Mouse (Mus musculus) CH12.LX (cell line): Measurements from ENCODE around the gene Lbp. TPM values are rescaled to one million over a fixed set of nuclear protein-coding genes. Genes with fewer than 3 reads are reported as not detected.

Experiments
- DNase-seq: peaks from one replicate; pipeline ENCODE4 v3.0.0-alpha.2; 2013; ENCODE audit errors: extremely low read depth
- H3K27ac ChIP-seq: 2 replicates; pipeline ENCODE4 v1.5.1; 2012; ENCODE audit warnings: low read depth, mild to moderate bottlenecking, control low read depth, moderate library complexity; ENCODE audit not compliant: insufficient read depth
- H3K27me3 ChIP-seq: replicated peaks from 2 replicates; pipeline ENCODE3; 2012; ENCODE audit warnings: inconsistent platforms
- H3K36me3 ChIP-seq, 2 experiments: replicated peaks in 1 of 2; 2 replicates each; pipeline versions ENCODE3 to v1.6.1; 2012; ENCODE audit warnings: inconsistent platforms in 1 of 2, low read length in 1 of 2, mild to moderate bottlenecking in 1 of 2, mixed read lengths in 1 of 2, moderate library complexity in 1 of 2; ENCODE audit not compliant: control insufficient read depth in 1 of 2, insufficient read depth in 1 of 2
- H3K4me1 ChIP-seq, 2 experiments: 2 replicates each; pipeline ENCODE4 v1.6.1; 2012; ENCODE audit warnings: inconsistent platforms in 1 of 2, moderate library complexity in 1 of 2; ENCODE audit not compliant: insufficient read depth in 2 of 2, control insufficient read depth in 1 of 2
- H3K4me2 ChIP-seq: 2 replicates; pipeline ENCODE4 v1.6.1; 2012; ENCODE audit warnings: low read depth, mild to moderate bottlenecking, control low read depth; ENCODE audit not compliant: poor library complexity, insufficient read depth, severe bottlenecking
- H3K4me3 ChIP-seq, 3 experiments: fragments of 150-350 bp in 1 of 3; sonication (generic) in 1 of 3; replicated peaks in 1 of 3; 2 replicates each; pipeline versions ENCODE3 to v1.5.1; 2011 to 2012; ENCODE audit warnings: low read depth in 2 of 3, low read length in 2 of 3, mild to moderate bottlenecking in 2 of 3, moderate library complexity in 2 of 3, control low read depth in 1 of 3, improper control_type of control experiment in 1 of 3, inconsistent platforms in 1 of 3, mixed read lengths in 1 of 3; ENCODE audit not compliant: poor library complexity in 1 of 3
- H3K79me2 ChIP-seq: replicated peaks from 2 replicates; pipeline ENCODE4 v1.6.1; 2012; ENCODE audit warnings: mild to moderate bottlenecking, moderate library complexity; ENCODE audit not compliant: control insufficient read depth, poor library complexity, insufficient read depth, severe bottlenecking; ENCODE audit errors: extremely low read depth
- H3K9ac ChIP-seq: 2 replicates; pipeline ENCODE4 v1.6.1; 2012; ENCODE audit warnings: low read depth, mild to moderate bottlenecking, control low read depth, moderate library complexity; ENCODE audit not compliant: insufficient read depth
- H3K9me3 ChIP-seq: replicated peaks from 2 replicates; pipeline ENCODE3; 2012; ENCODE audit warnings: low read length, inconsistent platforms, mixed read lengths
- BHLHE40 ChIP-seq: IDR thresholded peaks from 2 replicates; pipeline ENCODE4 v1.6.1; 2011; ENCODE audit warnings: mild to moderate bottlenecking, low read depth, low read length, improper control_type of control experiment
- CHD1 ChIP-seq: IDR thresholded peaks from 2 replicates; pipeline ENCODE4 v1.6.1; 2012; ENCODE audit warnings: low read depth, low read length, improper control_type of control experiment, inconsistent platforms
- CHD2 ChIP-seq: IDR thresholded peaks from 2 replicates; pipeline ENCODE4 v1.6.1; 2011; ENCODE audit warnings: low read length, improper control_type of control experiment
- CTCF ChIP-seq, 2 experiments: IDR thresholded peaks in 1 of 2; conservative IDR thresholded peaks in 1 of 2; 2 replicates each; pipeline ENCODE4 v1.5.1; 2011 to 2012; ENCODE audit warnings: low read depth in 2 of 2, low read length in 2 of 2, improper control_type of control experiment in 1 of 2, inconsistent platforms in 1 of 2, mild to moderate bottlenecking in 1 of 2, moderate library complexity in 1 of 2
- ELF1 ChIP-seq: IDR thresholded peaks from 2 replicates; pipeline ENCODE4 v1.6.1; 2014; ENCODE audit warnings: low read depth, mild to moderate bottlenecking, inconsistent platforms, low read length, improper control_type of control experiment
- EP300 ChIP-seq: IDR thresholded peaks from 2 replicates; pipeline ENCODE4 v1.6.1; 2011; ENCODE audit warnings: low read length, improper control_type of control experiment
- GABPA ChIP-seq: IDR thresholded peaks from 2 replicates; pipeline ENCODE4 v1.6.1; 2012; ENCODE audit warnings: low read depth, low read length, improper control_type of control experiment, inconsistent platforms; ENCODE audit not compliant: insufficient replicate concordance
- HCFC1 ChIP-seq: IDR thresholded peaks from 2 replicates; pipeline ENCODE4 v1.6.1; 2012; ENCODE audit warnings: low read depth, mild to moderate bottlenecking, inconsistent platforms, low read length, improper control_type of control experiment
- JUND ChIP-seq: conservative IDR thresholded peaks from 2 replicates; pipeline ENCODE4 v1.6.1; 2011; ENCODE audit warnings: low read depth, low read length, improper control_type of control experiment
- KAT2A ChIP-seq: IDR thresholded peaks from 2 replicates; pipeline ENCODE4 v1.6.1; 2012; ENCODE audit warnings: low read length, improper control_type of control experiment, inconsistent platforms; ENCODE audit not compliant: insufficient replicate concordance
- MXI1 ChIP-seq: IDR thresholded peaks from 2 replicates; pipeline ENCODE4 v1.6.1; 2011; ENCODE audit warnings: mild to moderate bottlenecking, low read depth, low read length, improper control_type of control experiment
- MYC ChIP-seq: IDR thresholded peaks from 2 replicates; pipeline ENCODE4 v1.6.1; 2011; ENCODE audit warnings: low read depth, mild to moderate bottlenecking, improper control_type of control experiment, low read length
- RAD21 ChIP-seq: IDR thresholded peaks from 2 replicates; pipeline ENCODE4 v1.6.1; 2011; ENCODE audit warnings: low read depth, mild to moderate bottlenecking, low read length, improper control_type of control experiment, moderate library complexity
- RCOR1 ChIP-seq: conservative IDR thresholded peaks from 2 replicates; pipeline ENCODE4 v1.6.1; 2012; ENCODE audit warnings: low read depth, mild to moderate bottlenecking, inconsistent platforms, low read length, improper control_type of control experiment
- SIN3A ChIP-seq: IDR thresholded peaks from 2 replicates; pipeline ENCODE4 v1.6.1; 2012; ENCODE audit warnings: low read length, improper control_type of control experiment, inconsistent platforms
- TBP ChIP-seq: conservative IDR thresholded peaks from 2 replicates; pipeline ENCODE4 v1.6.1; 2011; ENCODE audit warnings: low read depth, low read length, improper control_type of control experiment
- UBTF ChIP-seq: IDR thresholded peaks from 2 replicates; pipeline ENCODE4 v1.6.1; 2012; ENCODE audit warnings: low read depth, mild to moderate bottlenecking, inconsistent platforms, low read length, improper control_type of control experiment, moderate library complexity
- USF1 ChIP-seq: IDR thresholded peaks from 2 replicates; pipeline ENCODE4 v1.6.1; 2014; ENCODE audit warnings: low read depth, mild to moderate bottlenecking, inconsistent platforms, low read length, improper control_type of control experiment
- ZKSCAN1 ChIP-seq: IDR thresholded peaks from 2 replicates; pipeline ENCODE4 v1.6.1; 2012; ENCODE audit warnings: low read depth, inconsistent platforms, low read length, improper control_type of control experiment, borderline replicate concordance
- dilution Hi-C: fragments of 300-500 bp; cut with MboI; formaldehyde crosslinking; loops from 2 replicates; pipeline ENCODE4 v1.14.3; 2020; ENCODE audit warnings: low sequenced_read_pairs; ENCODE audit not compliant: extremely low pct_unique_long_range_greater_than_20kb, extremely low pct_ligation_motif_present
- in situ Hi-C: fragments of 300-500 bp; cut with MboI; formaldehyde crosslinking; loops from 3 replicates; pipeline ENCODE4 v1.14.3; 2019; ENCODE audit warnings: low sequenced_read_pairs, low pct_ligation_motif_present, low pct_unique_long_range_greater_than_20kb, mixed read lengths
- polyA plus RNA-seq: library from polyadenylated mRNA; unstranded; fragments of >175 nt; gene quantifications from 2 replicates; pipeline ENCODE4 v1.2.1, GENCODE M21; 2012; ENCODE audit warnings: low read depth; ENCODE audit not compliant: insufficient read length
- total RNA-seq, 2 experiments: library from RNA; depleted of rRNA; stranded (reverse); fragments of 300-350 nt in 1 of 2; fragments of >200 nt in 1 of 2; gene quantifications; 2 replicates each; pipeline ENCODE4 v1.2.3; 2012 to 2014

Lbp gene
- total and polyA plus RNA-seq, 3 experiments: 0.04 to 0.27 TPM; not detected in 1

- no peak for DNase-seq
- dilution Hi-C loops: no loop called here
- H3K9me3 ChIP-seq: no peaks in the 10 kb centered on the region
- H3K4me2 ChIP-seq: no peak overlapping the region
- peaks cover 0 to 3% of the 10 kb centered on the region in 2 experiments; a peak in 1 of 4 replicates for H3K4me1 ChIP-seq
- no peak overlapping the region for H3K27ac ChIP-seq
- no peaks in the 10 kb centered on the region for H3K79me2 ChIP-seq
- H3K4me3 ChIP-seq: no peak overlapping the region
- no peaks in the 10 kb centered on the region for H3K27me3 ChIP-seq
- in situ Hi-C loops: loop anchor here (25.0 kb wide), 1 partner anchor 268 kb away; no protein-coding TSS in a partner anchor
- H3K36me3 ChIP-seq: no peaks in the 10 kb centered on the region
- no peak overlapping the region for H3K9ac ChIP-seq
- TF ChIP-seq USF1 (no peak), MYC (no peak), JUND (no peak)
Observed at GRCm38 (mm10) chr2:158369474-158370172, 63.3 kb downstream of the Lbp start.

- in situ Hi-C loops (loop anchor here (25.0 kb wide), 1 partner anchor 267 kb away; no protein-coding TSS in a partner anchor), dilution Hi-C loops (no loop called here)
- H3K27me3 ChIP-seq: no peaks in the 10 kb centered on the region
- H3K9me3 ChIP-seq: no peaks in the 10 kb centered on the region
- TF ChIP-seq USF1 (no peak), RCOR1 (no peak), GABPA (no peak), ZKSCAN1 (no peak), TBP (no peak), CHD1 (no peak), KAT2A (no peak), UBTF (no peak), CHD2 (no peak), SIN3A (no peak), EP300 (no peak), BHLHE40 (no peak), MXI1 (no peak), HCFC1 (no peak), CTCF (conservative IDR thresholded peaks at IDR 0.05 in 1 of 2, IDR thresholded peaks at IDR 0.05 in 1 of 2; ENCODE audit: low read depth in 2 of 2, low read length in 2 of 2) (no peak), ELF1 (no peak), RAD21 (no peak)
- no peak overlapping the region for H3K4me2 ChIP-seq
- no peak overlapping the region for H3K9ac ChIP-seq
- peaks cover 0 to 3% of the 10 kb centered on the region in 2 experiments; a peak in 1 of 4 replicates for H3K4me1 ChIP-seq
- no peak overlapping the region for H3K27ac ChIP-seq
- DNase-seq: no peak
- H3K79me2 ChIP-seq: no peaks in the 10 kb centered on the region
- H3K4me3 ChIP-seq: no peak overlapping the region
- H3K36me3 ChIP-seq: no peaks in the 10 kb centered on the region
Observed at GRCm38 (mm10) chr2:158370173-158370550, 63.9 kb downstream of the Lbp start.
